Mouse (Mus musculus) frontal cortex, adult 2 months (tissue): Measurements from ENCODE around the gene Gm36028. TPM values are rescaled to one million over a fixed set of nuclear protein-coding genes. Genes with fewer than 3 reads are reported as not detected.

Experiments used
- DNase-seq, 2 experiments: peaks; one replicate each; pipeline ENCODE4 v3.0.0; 2022; ENCODE audit warnings: low spot score in 1 of 2; ENCODE audit errors: extremely low spot score in 1 of 2
- polyA plus RNA-seq: library from polyadenylated mRNA; depleted of rRNA; stranded (reverse); fragments of >200 nt; gene quantifications from 2 replicates; pipeline ENCODE4 v1.2.3, GENCODE M21; 2012; rRNA removed

The Gm36028 gene
- polyA plus RNA-seq, 1 experiment: 0.36 TPM

- peak; percentile 59 to 81 for DNase-seq
These were observed 48.5 kb downstream of the Gm36028 start for GRCm38 (mm10) chr16:37812474-37812886.

GRCm38 (mm10) chr16:37811874-37812273 is 49.1 kb downstream of the Gm36028 start:
- DNase-seq: no peak

GRCm38 (mm10) chr16:37809623-37809992 is 51.3 kb downstream of the Gm36028 start:
- no peak for DNase-seq

GRCm38 (mm10) chr16:37808866-37809622 is 51.9 kb downstream of the Gm36028 start:
- no peak for DNase-seq

- no peak for DNase-seq
These were observed 53.7 kb downstream of the Gm36028 start for GRCm38 (mm10) chr16:37807269-37807668.

- no peak for DNase-seq
These were observed 55.0 kb downstream of the Gm36028 start for GRCm38 (mm10) chr16:37805746-37806495.

GRCm38 (mm10) chr16:37803387-37803950 is 57.5 kb downstream of the Gm36028 start:
- no peak for DNase-seq

GRCm38 (mm10) chr16:37802686-37803295 is 58.2 kb downstream of the Gm36028 start:
- peak in 1 of 2 experiments; percentile 73 for DNase-seq

- no peak for DNase-seq
These were observed 59.8 kb downstream of the Gm36028 start for GRCm38 (mm10) chr16:37801097-37801496.

Other genes starting within 250 kb of the Gm36028 start
- 77.5 and 83.9 TPM in 2 replicates for gene Ndufb4, start 206.7 kb downstream of the Gm36028 start, polyA plus RNA-seq
- gene Fstl1, start 84.3 kb downstream of the Gm36028 start, polyA plus RNA-seq: 18.1 and 23.0 TPM in 2 replicates
- gene Lrrc58, start 7.2 kb upstream of the Gm36028 start, polyA plus RNA-seq: 42.9 and 45.9 TPM in 2 replicates
- 1.0 TPM in 2 replicates for gene Gpr156, start 55.4 kb upstream of the Gm36028 start, polyA plus RNA-seq
- 44.6 and 45.3 TPM in 2 replicates for gene Gsk3b, start 227.9 kb upstream of the Gm36028 start, polyA plus RNA-seq